Mouse (Mus musculus) ovary, postnatal 36 days (tissue): ENCODE measurements around the gene Cpn1.

Experiments used
- DNase-seq: peaks from one replicate; pipeline ENCODE4 v3.0.0; 2022; ENCODE audit warnings: low spot score, mixed read lengths

Gene Cpn1

GRCm38 (mm10) chr19:43939171-43939768 lies 47.1 kb downstream of the Cpn1 start:
- no peak for DNase-seq

GRCm38 (mm10) chr19:43938355-43938754 lies 48.0 kb downstream of the Cpn1 start:
- DNase-seq, result no peak

GRCm38 (mm10) chr19:43930926-43931325 lies 55.4 kb downstream of the Cpn1 start:
- DNase-seq, result no peak

- DNase-seq, result no peak
These were observed 56.0 kb downstream of the Cpn1 start for GRCm38 (mm10) chr19:43930366-43930765.

- DNase-seq, result no peak
These were observed 56.5 kb downstream of the Cpn1 start for GRCm38 (mm10) chr19:43929869-43930268.

- no peak for DNase-seq
These were observed 58.4 kb downstream of the Cpn1 start for GRCm38 (mm10) chr19:43927967-43928366.

- DNase-seq, result no peak
These were observed 59.3 kb downstream of the Cpn1 start for GRCm38 (mm10) chr19:43927057-43927456.

GRCm38 (mm10) chr19:43926141-43926987 lies 60.0 kb downstream of the Cpn1 start:
- DNase-seq, result no peak

GRCm38 (mm10) chr19:43924361-43924760 lies 62.0 kb downstream of the Cpn1 start:
- DNase-seq, result no peak

- no peak for DNase-seq
These were observed 63.4 kb downstream of the Cpn1 start for GRCm38 (mm10) chr19:43922963-43923362.

GRCm38 (mm10) chr19:43921410-43921809 lies 64.9 kb downstream of the Cpn1 start:
- no peak for DNase-seq

GRCm38 (mm10) chr19:43920453-43921300 lies 65.7 kb downstream of the Cpn1 start:
- DNase-seq, result no peak

- no peak for DNase-seq
These were observed 66.5 kb downstream of the Cpn1 start for GRCm38 (mm10) chr19:43919841-43920240.

- no peak for DNase-seq
These were observed 67.5 kb downstream of the Cpn1 start for GRCm38 (mm10) chr19:43918834-43919233.

GRCm38 (mm10) chr19:43917763-43918162 lies 68.6 kb downstream of the Cpn1 start:
- no peak for DNase-seq

- no peak for DNase-seq
These were observed 69.0 kb downstream of the Cpn1 start for GRCm38 (mm10) chr19:43917406-43917691.

- DNase-seq, result no peak
These were observed 69.6 kb downstream of the Cpn1 start for GRCm38 (mm10) chr19:43916586-43917405.

GRCm38 (mm10) chr19:43915431-43915830 lies 70.9 kb downstream of the Cpn1 start:
- no peak for DNase-seq

GRCm38 (mm10) chr19:43914986-43915385 lies 71.4 kb downstream of the Cpn1 start:
- no peak for DNase-seq

GRCm38 (mm10) chr19:43912775-43913486 lies 73.4 kb downstream of the Cpn1 start:
- no peak for DNase-seq

GRCm38 (mm10) chr19:43906492-43906891 lies 79.9 kb downstream of the Cpn1 start:
- DNase-seq, result no peak
